Mouse (Mus musculus) lung, postnatal 0 days (tissue): Measurements from ENCODE around the gene Sco1.

Source experiments
- CTCF ChIP-seq: IDR thresholded peaks from 2 replicates; pipeline ENCODE4 v1.5.1; 2016; ENCODE audit warnings: antibody characterized with exemption, mild to moderate bottlenecking
- EP300 ChIP-seq: IDR thresholded peaks from 2 replicates; pipeline ENCODE4 v1.6.1; 2016; ENCODE audit warnings: antibody characterized with exemption, mild to moderate bottlenecking, control low read depth

- no peak for TF ChIP-seq CTCF
- no peak for TF ChIP-seq EP300
Observed at GRCm38 (mm10) chr11:67087225-67087624, 34.8 kb downstream of the Sco1 start.
